Comparison of ENCODE assay signal across 8 mouse cellular contexts in genomic region chr5:123317992-123318391, GRCm38 (mm10). TPM values are rescaled to one million over a fixed set of nuclear protein-coding genes. Genes with fewer than 3 reads are reported as not detected.
A peak's percentile ranks its signal among the peaks of the same experiment; 100 is the strongest.
DNase-seq lines count a peak whose midpoint lies in the region; ATAC-seq and TF ChIP-seq lines count a peak whose summit lies in the region.

No protein-coding gene starts in this region.

- ATAC-seq in forebrain, embryonic 14.5 days: no peak
- no peak; the same call in 1 of the 2 replicates for ATAC-seq in heart, embryonic 16.5 days (replicated peaks; ENCODE audit: extremely low read depth, insufficient read depth, low FRiP score)
- no peak for ATAC-seq in limb, embryonic 15.5 days (ENCODE audit: insufficient number of reproducible peaks, low FRiP score, low TSS enrichment, low read depth)
- no peak for ATAC-seq in stomach, embryonic 14.5 days (ENCODE audit: insufficient number of reproducible peaks, insufficient read depth, low FRiP score, low read depth)
- no peak for ATAC-seq in erythroid progenitor cell, adult 5-6 weeks (replicated peaks; ENCODE audit: low FRiP score, poor library complexity, severe bottlenecking)

- TF ChIP-seq RAD21 in MEL (IDR thresholded peaks at IDR 0.05; ENCODE audit: low read depth, low read length): no peak

- no peak for TF ChIP-seq CTCF in MEL (IDR thresholded peaks at IDR 0.05 in 2 of 3, conservative IDR thresholded peaks at IDR 0.05 in 1 of 3; ENCODE audit: control insufficient read depth in 1 of 3, insufficient read depth in 1 of 3, low read depth in 2 of 3, low read length in 3 of 3, poor library complexity in 1 of 3, severe bottlenecking in 1 of 3)

- H3K4me3 ChIP-seq in forebrain, embryonic 14.5 days (ENCODE audit: low read depth, low read length): no peak overlapping the region
- no peak overlapping the region for H3K4me3 ChIP-seq in forebrain, embryonic 10.5 days
- H3K4me3 ChIP-seq in MEL (ENCODE audit: control insufficient read depth in 1 of 2, insufficient read depth in 1 of 2, low read depth in 2 of 2, low read length in 2 of 2): peak overlapping the region in 1 of 2 experiments; percentile 43; a peak in 2 of 4 replicates
- H3K4me3 ChIP-seq in heart, embryonic 16.5 days (ENCODE audit: low read length): peak overlapping the region; percentile 50
- H3K4me3 ChIP-seq in limb, embryonic 15.5 days: peak overlapping the region; percentile 27
- H3K4me3 ChIP-seq in stomach, embryonic 14.5 days (ENCODE audit: low read depth, low read length): peak overlapping the region; percentile 19; the same call in 1 of the 2 replicates

- H3K27ac ChIP-seq in forebrain, embryonic 14.5 days (ENCODE audit: low read depth, low read length): no peak overlapping the region
- H3K27ac ChIP-seq in forebrain, embryonic 10.5 days: no peak overlapping the region; the same call in 1 of the 2 replicates
- H3K27ac ChIP-seq in MEL (ENCODE audit: control insufficient read depth, low read depth, low read length): no peak overlapping the region
- H3K27ac ChIP-seq in heart, embryonic 16.5 days (ENCODE audit: low read length): peak overlapping the region; percentile 34
- no peak overlapping the region for H3K27ac ChIP-seq in limb, embryonic 15.5 days
- H3K27ac ChIP-seq in stomach, embryonic 14.5 days (ENCODE audit: low read length): no peak overlapping the region

- H3K79me2 ChIP-seq in MEL (ENCODE audit: control insufficient read depth, insufficient read depth, low read length, poor library complexity): no peaks in the 10 kb centered on the region

- no peak overlapping the region for H3K9ac ChIP-seq in forebrain, embryonic 14.5 days (ENCODE audit: low read length)
- no peak overlapping the region for H3K9ac ChIP-seq in MEL (ENCODE audit: control insufficient read depth, low read depth, low read length, poor library complexity, severe bottlenecking)
- H3K9ac ChIP-seq in heart, embryonic 16.5 days (ENCODE audit: low read length): peak overlapping the region; percentile 64
- no peak overlapping the region for H3K9ac ChIP-seq in limb, embryonic 15.5 days
- no peak overlapping the region for H3K9ac ChIP-seq in stomach, embryonic 14.5 days (replicated peaks; ENCODE audit: low read depth, low read length)

- no peak overlapping the region for H3K4me2 ChIP-seq in forebrain, embryonic 14.5 days (ENCODE audit: low read length)
- H3K4me2 ChIP-seq in heart, embryonic 16.5 days (ENCODE audit: low read depth, low read length): peak overlapping the region; percentile 53
- peak overlapping the region; percentile 34; the same call in 1 of the 2 replicates for H3K4me2 ChIP-seq in limb, embryonic 15.5 days
- peak overlapping the region; percentile 32 for H3K4me2 ChIP-seq in stomach, embryonic 14.5 days (replicated peaks; ENCODE audit: low read depth, low read length)

- DNase-seq in forebrain, embryonic 14.5 days (ENCODE audit: low spot score): peak; percentile 60
- DNase-seq in forebrain, embryonic 10.5 days (ENCODE audit: extremely low spot score, low spot score): no peak
- peak; percentile 8 for DNase-seq in MEL (ENCODE audit: low read depth, low spot score)
- no peak for DNase-seq in MN1 (ENCODE audit: low spot score)

- H3K36me3 ChIP-seq in forebrain, embryonic 14.5 days (ENCODE audit: control insufficient read depth, insufficient read depth, low read length): no peaks in the 10 kb centered on the region
- H3K36me3 ChIP-seq in forebrain, embryonic 10.5 days (replicated peaks): no peaks in the 10 kb centered on the region
- no peaks in the 10 kb centered on the region for H3K36me3 ChIP-seq in MEL (ENCODE audit: control insufficient read depth in 1 of 2, insufficient read depth in 2 of 2, low read length in 2 of 2)
- no peaks in the 10 kb centered on the region for H3K36me3 ChIP-seq in heart, embryonic 16.5 days (ENCODE audit: control insufficient read depth, insufficient read depth)
- H3K36me3 ChIP-seq in limb, embryonic 15.5 days: no peaks in the 10 kb centered on the region
- no peaks in the 10 kb centered on the region for H3K36me3 ChIP-seq in stomach, embryonic 14.5 days (ENCODE audit: control insufficient read depth, insufficient read depth, low read length)

- no peaks in the 10 kb centered on the region for H3K4me1 ChIP-seq in forebrain, embryonic 14.5 days (ENCODE audit: control insufficient read depth, insufficient read depth, low read length)
- peaks cover 34% of the 10 kb centered on the region for H3K4me1 ChIP-seq in forebrain, embryonic 10.5 days
- no peaks in the 10 kb centered on the region for H3K4me1 ChIP-seq in MEL (ENCODE audit: control insufficient read depth in 1 of 2, insufficient read depth in 2 of 2, low read length in 2 of 2)
- H3K4me1 ChIP-seq in heart, embryonic 16.5 days (ENCODE audit: control insufficient read depth, insufficient read depth, low read length): peaks cover 14% of the 10 kb centered on the region
- peaks cover 12% of the 10 kb centered on the region for H3K4me1 ChIP-seq in limb, embryonic 15.5 days
- H3K4me1 ChIP-seq in stomach, embryonic 14.5 days (ENCODE audit: control insufficient read depth, insufficient read depth, low read length): no peaks in the 10 kb centered on the region

- H3K9me3 ChIP-seq in forebrain, embryonic 14.5 days (replicated peaks; ENCODE audit: control insufficient read depth, low read length): no peaks in the 10 kb centered on the region
- no peaks in the 10 kb centered on the region for H3K9me3 ChIP-seq in forebrain, embryonic 10.5 days
- no peaks in the 10 kb centered on the region for H3K9me3 ChIP-seq in MEL (replicated peaks; ENCODE audit: insufficient read depth, low read length)
- 0 out of 2 replicates have a peak, but pooled peaks cover 2% of the 10 kb centered on the region for H3K9me3 ChIP-seq in heart, embryonic 16.5 days (replicated peaks; ENCODE audit: control insufficient read depth, low read length)
- H3K9me3 ChIP-seq in limb, embryonic 15.5 days: no peaks in the 10 kb centered on the region
- no peaks in the 10 kb centered on the region for H3K9me3 ChIP-seq in stomach, embryonic 14.5 days (ENCODE audit: control insufficient read depth, low read depth, low read length)

- 26% methylated on average over 6 of the region's 6 CpGs for WGBS in forebrain, embryonic 14.5 days
- 40% methylated on average over 6 of the region's 6 CpGs for WGBS in forebrain, embryonic 10.5 days
- WGBS in heart, embryonic 16.5 days: 19% methylated on average over 6 of the region's 6 CpGs
- 7% methylated on average over 6 of the region's 6 CpGs for WGBS in limb, embryonic 15.5 days
- WGBS in stomach, embryonic 14.5 days: 9% methylated on average over 6 of the region's 6 CpGs

- TF ChIP-seq POLR2A in MEL (IDR thresholded peaks at IDR 0.05; ENCODE audit: control insufficient read depth in 1 of 2, insufficient read depth in 1 of 2, low read depth in 1 of 2, low read length in 2 of 2, poor library complexity in 1 of 2): no peak

- no peak for TF ChIP-seq EP300 in MEL (IDR thresholded peaks at IDR 0.05; ENCODE audit: low read depth in 1 of 2, low read length in 2 of 2)

- no peaks in the 10 kb centered on the region for H3K27me3 ChIP-seq in forebrain, embryonic 14.5 days (replicated peaks; ENCODE audit: control insufficient read depth, insufficient read depth, low read length)
- H3K27me3 ChIP-seq in forebrain, embryonic 10.5 days (ENCODE audit: poor library complexity, severe bottlenecking): no peaks in the 10 kb centered on the region
- H3K27me3 ChIP-seq in MEL (ENCODE audit: control insufficient read depth in 1 of 2, insufficient read depth in 2 of 2, low read length in 2 of 2): no peaks in the 10 kb centered on the region
- H3K27me3 ChIP-seq in heart, embryonic 16.5 days (ENCODE audit: control insufficient read depth, insufficient read depth, low read length): no peaks in the 10 kb centered on the region
- no peaks in the 10 kb centered on the region for H3K27me3 ChIP-seq in limb, embryonic 15.5 days
- no peaks in the 10 kb centered on the region for H3K27me3 ChIP-seq in stomach, embryonic 14.5 days (ENCODE audit: control insufficient read depth, insufficient read depth, low read length)

TF ChIP-seq in MEL, 35 proteins besides CTCF, POLR2A, EP300 and RAD21:
- no peak for TF ChIP-seq E2F4 (IDR thresholded peaks at IDR 0.05; ENCODE audit: borderline replicate concordance, low read depth, low read length)

RNA-seq across cellular contexts. Expression of gene Bcl7a, which starts 25.6 kb away (rescaled TPM):
- 71.6 and 78.2 TPM in 2 replicates for polyA plus RNA-seq in forebrain, embryonic 14.5 days (2014; fragmentation: Nextera tagmentation; extraction: Ambion mirVana)
- 38.4 and 41.8 TPM in 2 replicates for polyA plus RNA-seq in forebrain, embryonic 10.5 days (2016; fragmentation: Nextera tagmentation; extraction: Ambion mirVana)
- total RNA-seq in MEL (2012; rRNA removed): 3.1 and 3.5 TPM in 2 replicates
- polyA plus RNA-seq in MEL (2012; ENCODE audit: insufficient read depth in 1 of 2, insufficient read length in 2 of 2, low read depth in 1 of 2, low replicate concordance in 2 of 2, missing spikeins in 1 of 2): 10 to 100 TPM in 1 of 2 experiments, not detected in 1; 11.0 TPM
- 14.8 and 15.5 TPM in 2 replicates for polyA plus RNA-seq in heart, embryonic 16.5 days (2015; fragmentation: Nextera tagmentation; extraction: Ambion mirVana)
- 20.4 and 22.3 TPM in 2 replicates for polyA plus RNA-seq in limb, embryonic 15.5 days (2015; fragmentation: Nextera tagmentation; extraction: Ambion mirVana)
- polyA plus RNA-seq in stomach, embryonic 14.5 days (2014; fragmentation: Nextera tagmentation; extraction: Ambion mirVana): 27.6 and 30.1 TPM in 2 replicates
- 15.1 and 18.0 TPM in 2 replicates for total RNA-seq in erythroid progenitor cell, adult 5-6 weeks (2015; ENCODE audit: low replicate concordance)
- 8.7 and 11.3 TPM in 2 replicates for total RNA-seq in erythroid progenitor cell, adult 5-6 weeks (2017; ENCODE audit: low replicate concordance)

Comparison
In these comparisons a context has a peak if more than half of its experiments do, and no peak if none do; other contexts are left out.
1. DNase-seq: peak in forebrain, embryonic 14.5 days (single experiment) and MEL (single experiment); none in forebrain, embryonic 10.5 days (single experiment) and MN1 (single experiment).
2. H3K4me3 ChIP-seq: peak in heart, embryonic 16.5 days (single experiment), limb, embryonic 15.5 days (single experiment) and stomach, embryonic 14.5 days (single experiment); none in forebrain, embryonic 14.5 days (single experiment) and forebrain, embryonic 10.5 days (single experiment).